Mouse (Mus musculus): ENCODE data around the gene Ccdc61. TPM values are rescaled to one million over a fixed set of nuclear protein-coding genes. Genes with fewer than 3 reads are reported as not detected.

The Ccdc61 gene
- polyA plus RNA-seq, 1 experiment from 2014 or later = 21.2 TPM

GRCm38 (mm10) chr7:18893651-18894430, 16.4 kb downstream of the Ccdc61 start:
- Histone ChIP-seq H3K27me3 (ENCODE audit: control insufficient read depth, insufficient read depth, low read length) (no peaks in the 10 kb centered on the region; the same call in 1 of the 2 replicates), H3K9me3 (replicated peaks; ENCODE audit: control insufficient read depth, low read length) (no peaks in the 10 kb centered on the region), H3K9ac (ENCODE audit: low read length) (peak overlapping the region; percentile 76), H3K4me3 (replicated peaks; ENCODE audit: low read length) (peak overlapping the region; percentile 43), H3K27ac (ENCODE audit: low read length) (no peak overlapping the region), H3K4me1 (ENCODE audit: control insufficient read depth, insufficient read depth, low read length) (peaks cover 22% of the 10 kb centered on the region), H3K36me3 (ENCODE audit: control insufficient read depth, insufficient read depth, low read length) (0 out of 2 replicates have a peak, but pooled peaks cover 5% of the 10 kb centered on the region), H3K4me2 (ENCODE audit: low read depth, low read length) (peak overlapping the region; percentile 79)
- WGBS = 1% methylated on average over 41 of the region's 41 CpGs
- ATAC-seq (ENCODE audit: insufficient read depth, low FRiP score) = peak; percentile 63

GRCm38 (mm10) chr7:18893009-18893408, 17.2 kb downstream of the Ccdc61 start:
- Histone ChIP-seq H3K9ac (ENCODE audit: low read length) (peak overlapping the region; percentile 69), H3K9me3 (replicated peaks; ENCODE audit: control insufficient read depth, low read length) (no peaks in the 10 kb centered on the region), H3K27me3 (ENCODE audit: control insufficient read depth, insufficient read depth, low read length) (no peaks in the 10 kb centered on the region; the same call in 1 of the 2 replicates), H3K36me3 (ENCODE audit: control insufficient read depth, insufficient read depth, low read length) (0 out of 2 replicates have a peak, but pooled peaks cover 5% of the 10 kb centered on the region), H3K4me3 (replicated peaks; ENCODE audit: low read length) (no peak overlapping the region; the same call in 1 of the 2 replicates), H3K27ac (ENCODE audit: low read length) (no peak overlapping the region), H3K4me1 (ENCODE audit: control insufficient read depth, insufficient read depth, low read length) (peaks cover 22% of the 10 kb centered on the region), H3K4me2 (ENCODE audit: low read depth, low read length) (peak overlapping the region; percentile 96)
- 31% methylated on average over 27 of the region's 27 CpGs for WGBS
- ATAC-seq (ENCODE audit: insufficient read depth, low FRiP score) = peak; percentile 27; the same call in 1 of the 2 replicates

GRCm38 (mm10) chr7:18891872-18892599, 18.2 kb downstream of the Ccdc61 start:
- 19% methylated on average over 33 of the region's 33 CpGs for WGBS
- Histone ChIP-seq H3K27ac (ENCODE audit: low read length) (no peak overlapping the region; the same call in 1 of the 2 replicates), H3K36me3 (ENCODE audit: control insufficient read depth, insufficient read depth, low read length) (no peaks in the 10 kb centered on the region), H3K4me3 (replicated peaks; ENCODE audit: low read length) (peak overlapping the region; percentile 48), H3K9ac (ENCODE audit: low read length) (peak overlapping the region; percentile 69), H3K4me1 (ENCODE audit: control insufficient read depth, insufficient read depth, low read length) (peaks cover 22% of the 10 kb centered on the region), H3K4me2 (ENCODE audit: low read depth, low read length) (peak overlapping the region; percentile 96), H3K27me3 (ENCODE audit: control insufficient read depth, insufficient read depth, low read length) (no peaks in the 10 kb centered on the region; the same call in 1 of the 2 replicates), H3K9me3 (replicated peaks; ENCODE audit: control insufficient read depth, low read length) (no peaks in the 10 kb centered on the region)
- ATAC-seq (ENCODE audit: insufficient read depth, low FRiP score) = peak; percentile 54; the same call in 1 of the 2 replicates

GRCm38 (mm10) chr7:18890848-18891247, 19.4 kb downstream of the Ccdc61 start:
- H3K4me1 ChIP-seq (ENCODE audit: control insufficient read depth, insufficient read depth, low read length) = peaks cover 22% of the 10 kb centered on the region
- ATAC-seq (ENCODE audit: insufficient read depth, low FRiP score) = no peak
- H3K27me3 ChIP-seq (ENCODE audit: control insufficient read depth, insufficient read depth, low read length) = no peaks in the 10 kb centered on the region; the same call in 1 of the 2 replicates
- no peak overlapping the region for H3K9ac ChIP-seq (ENCODE audit: low read length)
- no peak overlapping the region for H3K4me3 ChIP-seq (replicated peaks; ENCODE audit: low read length)
- WGBS = 94% methylated on average over 8 of the region's 8 CpGs
- H3K36me3 ChIP-seq (ENCODE audit: control insufficient read depth, insufficient read depth, low read length) = no peaks in the 10 kb centered on the region
- H3K27ac ChIP-seq (ENCODE audit: low read length) = no peak overlapping the region
- no peak overlapping the region for H3K4me2 ChIP-seq (ENCODE audit: low read depth, low read length)
- H3K9me3 ChIP-seq (replicated peaks; ENCODE audit: control insufficient read depth, low read length) = no peaks in the 10 kb centered on the region

GRCm38 (mm10) chr7:18886963-18887362, 23.3 kb downstream of the Ccdc61 start:
- Histone ChIP-seq H3K36me3 (ENCODE audit: control insufficient read depth, insufficient read depth, low read length) (no peaks in the 10 kb centered on the region), H3K9me3 (replicated peaks; ENCODE audit: control insufficient read depth, low read length) (no peaks in the 10 kb centered on the region), H3K27me3 (ENCODE audit: control insufficient read depth, insufficient read depth, low read length) (no peaks in the 10 kb centered on the region), H3K4me1 (ENCODE audit: control insufficient read depth, insufficient read depth, low read length) (0 out of 2 replicates have a peak, but pooled peaks cover 3% of the 10 kb centered on the region), H3K27ac (ENCODE audit: low read length) (no peak overlapping the region), H3K4me2 (ENCODE audit: low read depth, low read length) (no peak overlapping the region), H3K4me3 (replicated peaks; ENCODE audit: low read length) (no peak overlapping the region), H3K9ac (ENCODE audit: low read length) (no peak overlapping the region)
- ATAC-seq (ENCODE audit: insufficient read depth, low FRiP score) = no peak
- 81% methylated on average over 1 of the region's 1 CpGs for WGBS

- no peaks in the 10 kb centered on the region for H3K36me3 ChIP-seq (ENCODE audit: control insufficient read depth, insufficient read depth, low read length)
- peak overlapping the region; percentile 32 for H3K4me3 ChIP-seq (replicated peaks; ENCODE audit: low read length)
- ATAC-seq (ENCODE audit: insufficient read depth, low FRiP score) = no peak; the same call in 1 of the 2 replicates
- no peaks in the 10 kb centered on the region for H3K9me3 ChIP-seq (replicated peaks; ENCODE audit: control insufficient read depth, low read length)
- H3K4me2 ChIP-seq (ENCODE audit: low read depth, low read length) = peak overlapping the region; percentile 40
- peak overlapping the region; percentile 69 for H3K9ac ChIP-seq (ENCODE audit: low read length)
- 0 out of 2 replicates have a peak, but pooled peaks cover 3% of the 10 kb centered on the region for H3K4me1 ChIP-seq (ENCODE audit: control insufficient read depth, insufficient read depth, low read length)
- peak overlapping the region; percentile 87 for H3K27ac ChIP-seq (ENCODE audit: low read length)
- H3K27me3 ChIP-seq (ENCODE audit: control insufficient read depth, insufficient read depth, low read length) = no peaks in the 10 kb centered on the region
- WGBS = 41% methylated on average over 13 of the region's 13 CpGs
These were observed 25.3 kb downstream of the Ccdc61 start for GRCm38 (mm10) chr7:18884745-18885422.

- Histone ChIP-seq H3K4me1 (ENCODE audit: control insufficient read depth, insufficient read depth, low read length) (0 out of 2 replicates have a peak, but pooled peaks cover 3% of the 10 kb centered on the region), H3K36me3 (ENCODE audit: control insufficient read depth, insufficient read depth, low read length) (no peaks in the 10 kb centered on the region), H3K27ac (ENCODE audit: low read length) (peak overlapping the region; percentile 87), H3K9ac (ENCODE audit: low read length) (peak overlapping the region; percentile 69), H3K9me3 (replicated peaks; ENCODE audit: control insufficient read depth, low read length) (no peaks in the 10 kb centered on the region), H3K4me3 (replicated peaks; ENCODE audit: low read length) (peak overlapping the region; percentile 32), H3K4me2 (ENCODE audit: low read depth, low read length) (peak overlapping the region; percentile 40), H3K27me3 (ENCODE audit: control insufficient read depth, insufficient read depth, low read length) (no peaks in the 10 kb centered on the region)
- WGBS = 45% methylated on average over 9 of the region's 9 CpGs
- peak; percentile 90 for ATAC-seq (ENCODE audit: insufficient read depth, low FRiP score)
These were observed 26.0 kb downstream of the Ccdc61 start for GRCm38 (mm10) chr7:18883991-18884744.

- H3K27me3 ChIP-seq (ENCODE audit: control insufficient read depth, insufficient read depth, low read length) = no peaks in the 10 kb centered on the region
- no peaks in the 10 kb centered on the region for H3K4me1 ChIP-seq (ENCODE audit: control insufficient read depth, insufficient read depth, low read length)
- no peak overlapping the region for H3K9ac ChIP-seq (ENCODE audit: low read length)
- H3K36me3 ChIP-seq (ENCODE audit: control insufficient read depth, insufficient read depth, low read length) = no peaks in the 10 kb centered on the region
- no peak overlapping the region for H3K4me3 ChIP-seq (replicated peaks; ENCODE audit: low read length)
- 61% methylated on average over 7 of the region's 7 CpGs for WGBS
- H3K27ac ChIP-seq (ENCODE audit: low read length) = no peak overlapping the region
- ATAC-seq (ENCODE audit: insufficient read depth, low FRiP score) = no peak
- H3K9me3 ChIP-seq (replicated peaks; ENCODE audit: control insufficient read depth, low read length) = no peaks in the 10 kb centered on the region
- no peak overlapping the region for H3K4me2 ChIP-seq (ENCODE audit: low read depth, low read length)
These were observed 31.5 kb downstream of the Ccdc61 start for GRCm38 (mm10) chr7:18878691-18879090.

Data from stomach, embryonic 16.5 days (tissue).